Mouse (Mus musculus) R1 (cell line): Measurements from ENCODE around the gene Hadha.

ENCODE experiments used
- DNase-seq: peaks from one replicate; pipeline ENCODE4 v3.0.0-alpha.2; 2018; ENCODE audit warnings: low read depth, low spot score

The Hadha gene

GRCm38 (mm10) chr5:30112533-30113068 is 42.4 kb downstream of the Hadha start:
- DNase-seq = no peak

GRCm38 (mm10) chr5:30111771-30112170 is 43.2 kb downstream of the Hadha start:
- peak; percentile 49 for DNase-seq

- peak; percentile 82 for DNase-seq
These were observed 43.8 kb downstream of the Hadha start for GRCm38 (mm10) chr5:30111126-30111525.

- DNase-seq = no peak
These were observed 44.4 kb downstream of the Hadha start for GRCm38 (mm10) chr5:30110371-30111060.

GRCm38 (mm10) chr5:30109899-30110298 is 45.1 kb downstream of the Hadha start:
- no peak for DNase-seq

- no peak for DNase-seq
These were observed 46.7 kb downstream of the Hadha start for GRCm38 (mm10) chr5:30108233-30108632.

GRCm38 (mm10) chr5:30107611-30108041 is 47.3 kb downstream of the Hadha start:
- no peak for DNase-seq

GRCm38 (mm10) chr5:30107186-30107585 is 47.8 kb downstream of the Hadha start:
- DNase-seq = peak; percentile 43

- DNase-seq = no peak
These were observed 48.2 kb downstream of the Hadha start for GRCm38 (mm10) chr5:30106756-30107155.

- no peak for DNase-seq
These were observed 49.2 kb downstream of the Hadha start, which contains the start of gene 3110082J24Rik for GRCm38 (mm10) chr5:30105668-30106300. Gene 3110082J24Rik, minus strand, starts transcription at chr5:30106086.

GRCm38 (mm10) chr5:30104841-30105667 is 49.9 kb downstream of the Hadha start, which contains the start of gene Garem2:
Gene Garem2, plus strand, starts transcription at chr5:30105161.
- DNase-seq = peak; percentile 74

- peak; percentile 83 for DNase-seq
These were observed 50.6 kb downstream of the Hadha start for GRCm38 (mm10) chr5:30104339-30104738.

- DNase-seq = no peak
These were observed 51.6 kb downstream of the Hadha start for GRCm38 (mm10) chr5:30103340-30103739.

- no peak for DNase-seq
These were observed 56.7 kb downstream of the Hadha start for GRCm38 (mm10) chr5:30098260-30098659.

- no peak for DNase-seq
These were observed 59.2 kb downstream of the Hadha start for GRCm38 (mm10) chr5:30095731-30096130.

- no peak for DNase-seq
These were observed 60.6 kb downstream of the Hadha start for GRCm38 (mm10) chr5:30094399-30094798.

GRCm38 (mm10) chr5:30092701-30093100 is 62.3 kb downstream of the Hadha start:
- peak; percentile 83 for DNase-seq

GRCm38 (mm10) chr5:30072825-30073821 is 81.8 kb downstream of the Hadha start, which contains the start of gene Tyms:
Gene Tyms, minus strand, starts transcription at chr5:30073617.
- DNase-seq = peak; percentile 95

- peak; percentile 14 for DNase-seq
These were observed 82.6 kb downstream of the Hadha start for GRCm38 (mm10) chr5:30072377-30072776.

- no peak for DNase-seq
These were observed 83.3 kb downstream of the Hadha start for GRCm38 (mm10) chr5:30071677-30072076.
